Mouse (Mus musculus): ENCODE results near the gene Ifitm6. TPM values are rescaled to one million over a fixed set of nuclear protein-coding genes. Genes with fewer than 3 reads are reported as not detected.
"Not testable (repeated sequence)": the region's sequence is repeated elsewhere in the genome, so short reads cannot be mapped to it uniquely, and the experiment has no call there.

The Ifitm6 gene
- total RNA-seq (2014; fragmentation: Nextera tagmentation) (not detected in 2 replicates), total RNA-seq (2017) (25.3 TPM in 1 of 2 replicates, not detected in the other)

GRCm38 (mm10) chr7:141017824-141018223 lies at the start of gene Ifitm6:
TSS of gene Ifitm6 (minus strand) at chr7:141017924.
- ATAC-seq (replicated peaks; ENCODE audit: low FRiP score, low TSS enrichment, poor library complexity, severe bottlenecking), result not testable (repeated sequence)

DNA sequence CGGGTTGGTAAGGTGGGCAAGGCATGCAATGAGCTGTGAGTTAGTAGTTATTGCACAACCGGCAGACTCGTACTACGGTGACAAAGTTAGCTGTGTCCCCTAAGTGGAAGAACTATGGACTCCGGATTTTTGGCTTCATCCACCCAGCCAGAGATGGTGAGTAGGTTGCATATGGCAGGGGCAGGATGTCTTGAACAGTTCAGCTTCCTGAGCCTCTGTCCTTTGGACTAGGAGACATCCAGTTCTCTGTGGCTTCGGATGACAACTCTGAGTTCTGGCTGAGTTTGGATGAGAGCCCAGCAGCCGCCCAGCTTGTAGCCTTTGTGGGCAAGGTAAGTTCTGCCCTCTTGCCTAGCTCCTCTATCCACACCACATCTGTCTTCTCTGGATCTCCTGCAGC lies 46.9 kb upstream of the Ifitm6 start:
- ATAC-seq (replicated peaks; ENCODE audit: low FRiP score, low TSS enrichment, poor library complexity, severe bottlenecking), result no peak

DNA sequence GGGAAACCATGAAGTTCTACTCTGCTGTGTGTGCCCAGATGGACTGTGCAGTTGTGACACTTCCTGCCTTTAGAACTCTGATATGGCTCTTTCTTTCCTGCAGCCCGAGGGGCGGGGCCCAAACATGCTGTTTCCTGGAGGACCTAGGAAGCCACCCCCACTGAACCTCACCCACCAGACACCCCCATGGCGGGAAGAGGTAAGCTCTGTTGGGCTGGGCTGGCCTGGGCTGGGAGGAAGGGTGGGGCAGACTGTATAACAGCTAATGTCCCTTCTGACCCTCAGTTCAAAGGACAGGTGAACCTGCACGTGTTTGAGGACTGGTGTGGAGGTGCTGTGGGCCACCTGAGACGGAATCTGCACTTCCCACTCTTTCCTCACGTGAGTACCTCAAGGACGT lies 46.5 kb upstream of the Ifitm6 start:
- no peak for ATAC-seq (replicated peaks; ENCODE audit: low FRiP score, low TSS enrichment, poor library complexity, severe bottlenecking)

DNA sequence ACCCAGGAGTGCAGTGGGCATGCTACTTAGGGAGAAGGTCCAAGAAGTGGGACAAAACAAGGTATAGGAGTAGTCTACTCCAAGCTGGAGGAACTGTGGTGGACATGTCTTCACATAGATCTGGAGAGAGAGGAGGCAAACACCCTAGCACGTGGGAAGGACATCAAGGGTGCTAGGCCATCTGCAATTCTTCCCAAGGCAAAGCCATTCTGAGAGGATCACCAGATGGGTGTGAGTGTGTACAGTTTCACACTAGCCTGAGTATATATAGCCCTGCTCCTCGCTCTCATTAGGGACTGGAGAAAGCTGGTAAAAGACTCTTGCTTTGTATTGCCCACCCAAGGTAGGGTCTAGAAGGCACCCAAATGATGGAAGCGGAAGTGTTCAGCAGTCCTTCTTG lies 45.6 kb upstream of the Ifitm6 start:
- no peak for ATAC-seq (replicated peaks; ENCODE audit: low FRiP score, low TSS enrichment, poor library complexity, severe bottlenecking)

DNA sequence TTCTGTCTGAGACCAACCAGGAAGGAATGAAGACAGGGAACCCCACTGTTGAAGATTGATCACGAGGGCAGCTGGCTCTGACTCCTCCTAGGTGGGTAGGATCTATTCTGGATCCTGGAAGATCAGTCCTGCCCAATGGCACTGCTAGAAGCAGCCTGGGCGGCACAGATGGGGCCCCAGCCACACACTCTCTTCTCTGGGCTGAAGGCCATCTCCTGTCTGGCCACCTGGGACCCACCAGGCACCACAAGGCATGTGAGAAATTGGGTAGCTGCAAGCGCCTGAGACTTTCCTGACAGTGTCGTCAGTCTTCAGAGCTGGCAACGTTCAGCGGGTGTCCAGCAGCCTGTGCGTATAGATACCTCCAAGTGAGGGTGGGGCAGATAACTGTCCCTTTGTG lies 44.8 kb upstream of the Ifitm6 start:
- 0 out of 2 replicates have a peak, but pooled peaks have one; percentile 9 for ATAC-seq (replicated peaks; ENCODE audit: low FRiP score, low TSS enrichment, poor library complexity, severe bottlenecking)

GRCm38 (mm10) chr7:141061269-141061692 lies 43.6 kb upstream of the Ifitm6 start:
- ATAC-seq (replicated peaks; ENCODE audit: low FRiP score, low TSS enrichment, poor library complexity, severe bottlenecking), result no peak

DNA sequence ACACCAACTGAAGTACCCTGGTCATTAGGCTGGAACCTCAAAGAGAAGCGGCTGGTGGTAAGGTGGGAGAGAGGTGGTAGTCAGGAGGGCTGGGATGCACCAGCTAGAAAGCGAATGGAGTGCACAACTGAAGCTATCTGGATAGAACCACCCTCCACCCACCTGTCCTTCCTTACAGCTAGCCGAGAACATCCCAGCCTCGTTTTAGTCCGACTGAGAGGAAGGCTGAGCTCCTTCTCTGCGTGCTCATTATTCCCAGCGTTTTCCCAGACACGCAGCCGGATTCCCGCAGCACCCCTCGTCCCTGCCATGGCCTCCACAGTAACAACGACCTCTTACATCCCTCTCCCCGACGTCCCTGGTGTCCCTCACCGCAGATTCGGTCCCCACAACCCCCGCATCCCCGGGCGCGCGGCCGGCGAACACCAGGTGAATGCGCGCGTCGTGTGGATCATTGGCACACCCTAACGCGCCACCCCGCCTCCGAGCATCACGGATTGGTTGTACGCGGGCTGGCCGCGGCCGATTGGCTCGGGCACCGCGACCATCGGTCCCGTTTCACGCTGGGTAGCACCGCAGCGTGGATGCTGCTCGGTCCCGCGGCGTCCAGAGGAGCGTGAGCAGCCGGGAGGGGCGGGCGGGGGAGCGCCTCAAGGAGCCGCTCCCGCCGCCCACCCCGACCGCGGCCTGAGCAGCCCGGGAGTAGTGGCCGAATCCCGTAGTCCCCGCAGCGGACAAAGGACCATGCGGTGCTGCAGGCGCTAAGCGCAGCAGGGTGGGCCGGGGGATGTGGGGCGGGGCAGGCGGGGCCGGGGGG lies 42.9 kb upstream of the Ifitm6 start, which contains the start of gene B4galnt4:
B4galnt4 (plus strand) TSS at position 679 of the 817 bp plus-strand sequence.
- ATAC-seq (replicated peaks; ENCODE audit: low FRiP score, low TSS enrichment, poor library complexity, severe bottlenecking), result peak; percentile 41; the same call in 1 of the 2 replicates

- ATAC-seq (replicated peaks; ENCODE audit: low FRiP score, low TSS enrichment, poor library complexity, severe bottlenecking), result 0 out of 2 replicates have a peak, but pooled peaks have one; percentile 29
These were observed 42.2 kb upstream of the Ifitm6 start for GRCm38 (mm10) chr7:141059929-141060328.

- no peak for ATAC-seq (replicated peaks; ENCODE audit: low FRiP score, low TSS enrichment, poor library complexity, severe bottlenecking)
These were observed 41.0 kb upstream of the Ifitm6 start for GRCm38 (mm10) chr7:141058601-141059341.

DNA sequence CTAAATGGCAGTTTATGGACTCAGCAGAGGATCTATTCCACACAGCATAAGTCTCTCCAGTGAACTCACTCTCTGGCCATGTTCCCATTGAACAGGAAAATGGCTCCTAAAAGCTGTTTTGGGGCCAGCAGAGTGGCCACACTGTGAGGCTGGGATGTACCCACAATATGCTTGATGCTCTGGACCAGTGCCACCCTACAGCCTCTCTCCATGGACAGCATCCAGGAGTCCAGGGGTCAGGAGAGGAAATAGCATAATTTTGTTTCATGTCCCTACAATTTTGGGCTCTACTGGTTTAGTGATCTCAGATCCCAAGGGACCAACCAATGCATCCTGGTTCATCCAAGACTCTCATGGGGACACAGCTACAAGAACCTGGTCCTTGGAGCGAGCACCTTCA lies 39.8 kb upstream of the Ifitm6 start:
- ATAC-seq (replicated peaks; ENCODE audit: low FRiP score, low TSS enrichment, poor library complexity, severe bottlenecking), result no peak

DNA sequence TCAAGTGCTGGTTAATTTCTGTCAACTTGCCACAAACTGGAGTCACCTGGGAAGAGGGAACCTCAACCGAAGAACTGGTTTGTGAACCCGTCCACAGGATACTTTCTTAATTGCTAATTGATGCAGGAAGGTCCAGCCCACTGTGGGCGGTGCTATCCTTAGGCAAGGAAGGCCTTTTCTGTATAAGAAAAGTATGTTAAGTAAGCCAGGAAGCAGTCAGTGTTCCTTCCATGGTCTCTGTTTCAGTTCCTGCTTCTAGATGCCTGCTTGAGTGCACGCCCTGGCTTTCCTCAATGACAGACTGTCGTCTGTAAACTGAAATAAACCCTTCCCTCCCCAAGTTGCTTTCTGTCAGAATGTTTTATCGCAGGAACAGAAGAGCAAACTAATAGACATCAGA lies 39.3 kb upstream of the Ifitm6 start:
- ATAC-seq (replicated peaks; ENCODE audit: low FRiP score, low TSS enrichment, poor library complexity, severe bottlenecking), result no peak

DNA sequence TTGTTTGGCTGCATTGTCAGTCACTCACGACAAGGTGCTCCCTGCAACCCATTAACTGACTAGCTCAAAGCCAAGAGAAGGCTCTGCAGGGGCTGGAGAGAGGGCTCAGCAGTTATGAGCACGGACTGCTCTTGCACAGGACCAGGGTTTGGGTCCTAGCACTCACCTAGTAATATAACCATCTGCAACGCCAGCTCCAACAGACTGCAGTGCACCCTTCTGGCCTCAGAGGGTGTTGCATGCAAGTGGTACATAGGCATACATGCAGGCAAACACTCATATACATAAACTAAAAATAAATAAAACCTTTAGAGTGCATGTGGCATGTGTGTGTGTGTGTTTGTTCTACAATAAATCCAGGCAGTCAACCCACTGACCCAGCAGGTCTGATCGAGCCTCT lies 38.1 kb upstream of the Ifitm6 start:
- no peak for ATAC-seq (replicated peaks; ENCODE audit: low FRiP score, low TSS enrichment, poor library complexity, severe bottlenecking)

DNA sequence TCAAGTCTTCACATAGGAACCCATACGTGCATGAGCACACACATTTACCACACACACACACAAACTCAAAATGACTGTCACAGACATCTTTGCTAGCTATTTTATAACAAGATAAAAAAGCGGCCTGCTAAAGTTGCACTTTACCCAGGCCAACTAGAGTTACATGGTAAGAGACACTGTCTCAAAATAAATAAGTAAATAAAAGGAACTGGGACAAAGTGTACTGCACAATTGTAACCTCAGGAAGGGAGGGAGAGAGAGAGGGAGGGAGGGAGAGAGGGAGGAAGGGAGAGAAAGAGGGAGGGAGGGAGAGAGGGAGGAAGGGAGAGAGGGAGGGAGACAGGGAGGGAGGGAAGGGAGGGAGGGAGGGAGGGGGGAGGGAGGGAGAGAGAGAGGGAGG lies 34.7 kb upstream of the Ifitm6 start:
- ATAC-seq (replicated peaks; ENCODE audit: low FRiP score, low TSS enrichment, poor library complexity, severe bottlenecking), result no peak

DNA sequence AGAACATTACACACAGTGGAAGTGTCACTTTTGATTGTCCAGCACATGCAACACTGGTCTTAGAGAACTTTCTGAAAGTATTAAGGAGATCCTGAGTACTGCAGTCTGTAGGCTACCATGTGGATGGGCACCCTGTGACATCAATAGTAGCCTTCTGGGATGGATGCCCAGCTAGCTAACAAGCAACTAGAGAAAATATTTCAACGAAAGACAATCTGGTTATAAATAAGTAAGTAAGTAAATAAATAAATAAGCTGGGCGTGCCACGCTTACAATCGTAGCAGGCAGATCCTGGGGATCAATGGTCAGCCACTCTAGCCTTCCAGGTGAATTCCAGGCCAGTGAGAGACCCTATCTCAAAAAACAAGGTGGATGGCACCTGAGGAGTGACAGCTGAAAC lies 34.3 kb upstream of the Ifitm6 start:
- ATAC-seq (replicated peaks; ENCODE audit: low FRiP score, low TSS enrichment, poor library complexity, severe bottlenecking), result no peak

DNA sequence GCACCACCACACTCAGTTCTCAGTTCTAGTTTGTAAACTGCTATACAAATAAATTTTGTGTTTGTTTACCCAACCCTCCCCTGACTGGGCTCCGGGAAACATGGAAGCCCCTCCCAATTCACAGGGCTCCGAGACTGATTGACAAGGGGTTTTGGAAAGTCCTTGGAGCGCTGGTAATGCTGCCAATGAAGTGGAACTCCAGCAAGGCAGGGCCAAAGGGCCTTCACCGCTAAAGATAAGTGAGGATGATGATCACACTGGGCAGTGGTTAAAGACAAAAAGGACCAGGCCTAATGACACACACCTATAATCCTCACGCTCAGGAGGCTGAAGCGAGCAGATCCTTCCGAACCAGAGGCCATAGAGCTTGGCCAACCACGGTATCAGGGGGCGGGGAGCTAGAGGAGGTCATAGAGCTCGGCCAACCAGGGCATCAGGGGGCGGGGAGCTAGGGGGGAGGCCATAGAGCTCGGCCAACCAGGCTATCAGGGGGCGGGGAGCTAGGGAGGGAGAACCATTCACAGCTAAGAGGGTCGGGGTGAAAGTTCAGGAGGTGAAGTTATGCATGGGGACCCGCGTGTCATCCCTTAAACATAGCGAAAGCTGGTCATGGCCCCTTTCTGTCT lies 33.4 kb upstream of the Ifitm6 start:
- no peak for ATAC-seq (replicated peaks; ENCODE audit: low FRiP score, low TSS enrichment, poor library complexity, severe bottlenecking)

GRCm38 (mm10) chr7:141049326-141049725 lies 31.6 kb upstream of the Ifitm6 start:
- ATAC-seq (replicated peaks; ENCODE audit: low FRiP score, low TSS enrichment, poor library complexity, severe bottlenecking), result no peak

DNA sequence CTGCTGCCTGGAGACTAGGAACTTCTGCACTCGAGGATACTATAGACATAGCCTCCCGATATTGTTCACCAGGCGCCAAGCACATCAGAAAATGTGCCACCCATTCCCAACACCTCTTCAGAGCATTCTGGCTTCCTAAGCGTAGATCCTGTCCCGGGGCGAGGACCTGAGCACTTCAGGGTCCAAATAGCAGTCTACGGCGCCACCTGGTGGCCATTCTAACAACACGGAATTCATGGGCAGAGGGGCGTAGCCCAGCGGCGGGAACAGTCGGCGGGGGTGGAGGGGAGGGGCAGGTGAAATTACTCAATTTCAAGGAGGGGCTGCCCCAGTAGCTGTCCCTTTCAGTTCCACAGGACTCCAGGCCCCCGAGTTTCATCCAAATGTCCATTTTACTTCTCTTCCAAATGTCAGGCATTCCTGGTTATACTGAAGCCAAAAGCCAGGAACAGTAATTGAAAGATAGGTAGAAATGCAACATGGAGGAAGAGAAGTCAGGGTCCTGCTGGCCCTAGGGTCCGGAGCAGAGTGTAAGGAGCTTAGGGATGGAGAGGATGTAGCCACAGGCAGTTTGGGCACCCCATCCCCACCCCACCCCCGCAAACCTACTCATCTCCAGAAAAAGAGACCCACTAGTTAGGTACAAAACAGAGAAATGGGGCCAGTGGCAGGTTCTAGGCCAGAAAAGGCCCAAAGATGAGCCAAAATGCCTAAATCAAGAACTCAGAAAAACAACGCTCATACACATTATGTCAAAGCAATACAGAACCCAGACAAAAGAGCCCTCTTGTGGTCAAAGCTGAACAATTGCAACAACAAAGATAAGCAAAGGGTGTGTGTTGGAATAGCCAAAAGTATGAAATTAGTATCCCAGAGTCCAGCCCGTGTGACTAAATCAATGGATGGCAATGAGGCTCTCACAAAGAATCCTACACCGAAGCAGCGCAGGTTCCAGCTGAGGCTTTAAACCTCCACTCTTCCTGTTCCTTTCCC lies 30.8 kb upstream of the Ifitm6 start:
- ATAC-seq (replicated peaks; ENCODE audit: low FRiP score, low TSS enrichment, poor library complexity, severe bottlenecking), result peak; percentile 51

GRCm38 (mm10) chr7:141047581-141048225 lies 30.0 kb upstream of the Ifitm6 start:
- ATAC-seq (replicated peaks; ENCODE audit: low FRiP score, low TSS enrichment, poor library complexity, severe bottlenecking), result no peak
